Mouse (Mus musculus) erythroblast, embryonic 14.5 days (primary cell): ENCODE measurements around the gene Tkt.

Source experiments
- GATA1 ChIP-seq: IDR thresholded peaks from 2 replicates; pipeline ENCODE4 v1.6.1; 2012; ENCODE audit warnings: low read length, inconsistent platforms, mixed read lengths
- TAL1 ChIP-seq: IDR thresholded peaks from 3 replicates; pipeline ENCODE4 v1.6.1; 2012; ENCODE audit warnings: low read length, inconsistent platforms, mixed read lengths

- TF ChIP-seq TAL1 (no peak), GATA1 (no peak)
Observed at GRCm38 (mm10) chr14:30510214-30510763, 37.9 kb upstream of the Tkt start.
